Mouse (Mus musculus): Measurements from ENCODE around the gene Btbd18. TPM values are rescaled to one million over a fixed set of nuclear protein-coding genes. Genes with fewer than 3 reads are reported as not detected.

Btbd18 gene
- polyA plus RNA-seq (2015; fragmentation: Nextera tagmentation; extraction: Ambion mirVana): 0.26 and 0.44 TPM in 2 replicates

DNA sequence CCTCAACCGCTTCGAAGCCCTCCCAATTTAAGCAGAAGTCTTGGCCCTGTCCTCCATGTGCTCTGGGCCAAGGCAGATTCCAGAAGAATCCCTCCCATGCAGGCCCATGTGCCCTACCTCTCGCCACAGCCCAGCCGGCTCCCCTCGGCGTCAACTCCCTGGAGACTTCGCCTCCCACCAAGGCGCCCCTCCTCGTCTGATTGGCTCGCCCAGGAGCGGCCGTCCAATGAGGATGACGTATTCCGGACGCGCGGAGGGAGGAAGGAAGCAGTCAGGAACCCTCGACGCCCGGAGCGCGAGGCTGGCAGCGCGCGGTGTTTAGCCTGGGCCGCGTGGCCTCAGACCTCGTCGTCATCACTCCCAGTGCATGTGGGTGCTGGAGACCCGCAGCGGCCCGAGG is at the start of gene Btbd18:
Gene Btbd18, plus strand, starts transcription at position 274 of the 400 bp plus-strand sequence.
- H3K9me3 ChIP-seq (ENCODE audit: control insufficient read depth, low read length): no peaks in the 10 kb centered on the region
- no peak within 1 kb of the TSS for H3K4me2 ChIP-seq (ENCODE audit: low read length)
- WGBS: 94% methylated on average over 32 of the region's 32 CpGs

DNA sequence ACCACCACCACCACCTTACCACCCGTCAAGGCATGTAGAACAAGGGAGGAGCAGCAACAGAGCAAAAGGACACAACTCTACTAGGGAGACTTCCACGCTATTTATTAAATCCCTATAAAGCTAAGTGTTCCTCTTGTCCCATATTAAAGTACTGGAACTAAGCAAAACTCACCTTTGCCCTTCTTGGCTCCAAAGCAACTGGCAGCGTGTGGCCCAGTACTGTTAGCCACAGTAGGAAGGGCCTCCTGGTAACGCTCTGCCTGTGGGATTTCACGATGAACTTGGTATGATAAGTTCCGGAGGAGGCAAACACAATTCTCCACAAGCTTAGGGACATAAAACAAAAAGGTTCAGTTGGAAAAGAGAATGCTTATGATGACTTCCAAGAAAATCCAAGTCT is 46.1 kb upstream of the Btbd18 start:
- ATAC-seq: no peak
- Histone ChIP-seq H3K9me3 (ENCODE audit: control insufficient read depth, low read length) (no peaks in the 10 kb centered on the region), H3K36me3 (ENCODE audit: control insufficient read depth, insufficient read depth, low read length) (peaks cover 56% of the 10 kb centered on the region), H3K27ac (ENCODE audit: low read depth, low read length) (no peak overlapping the region), H3K4me3 (ENCODE audit: low read length) (no peak overlapping the region), H3K9ac (ENCODE audit: low read depth, low read length) (no peak overlapping the region), H3K4me2 (ENCODE audit: low read length) (no peak overlapping the region), H3K27me3 (replicated peaks; ENCODE audit: control insufficient read depth, insufficient read depth, low read length) (no peaks in the 10 kb centered on the region), H3K4me1 (ENCODE audit: control insufficient read depth, insufficient read depth, low read depth, low read length) (no peaks in the 10 kb centered on the region)
- WGBS: 95% methylated on average over 6 of the region's 6 CpGs

More for the DNA sequence above, at the start of gene Btbd18:
- ATAC-seq: no peak
- no peaks in the 10 kb centered on the region for H3K36me3 ChIP-seq (ENCODE audit: control insufficient read depth, insufficient read depth, low read length)
- H3K27ac ChIP-seq (ENCODE audit: low read depth, low read length): no peak within 1 kb of the TSS
- no peaks in the 10 kb centered on the region for H3K4me1 ChIP-seq (ENCODE audit: control insufficient read depth, insufficient read depth, low read depth, low read length)
- H3K9ac ChIP-seq (ENCODE audit: low read depth, low read length): no peak within 1 kb of the TSS
- H3K4me3 ChIP-seq (ENCODE audit: low read length): no peak within 1 kb of the TSS
- H3K27me3 ChIP-seq (replicated peaks; ENCODE audit: control insufficient read depth, insufficient read depth, low read length): no peaks in the 10 kb centered on the region

DNA sequence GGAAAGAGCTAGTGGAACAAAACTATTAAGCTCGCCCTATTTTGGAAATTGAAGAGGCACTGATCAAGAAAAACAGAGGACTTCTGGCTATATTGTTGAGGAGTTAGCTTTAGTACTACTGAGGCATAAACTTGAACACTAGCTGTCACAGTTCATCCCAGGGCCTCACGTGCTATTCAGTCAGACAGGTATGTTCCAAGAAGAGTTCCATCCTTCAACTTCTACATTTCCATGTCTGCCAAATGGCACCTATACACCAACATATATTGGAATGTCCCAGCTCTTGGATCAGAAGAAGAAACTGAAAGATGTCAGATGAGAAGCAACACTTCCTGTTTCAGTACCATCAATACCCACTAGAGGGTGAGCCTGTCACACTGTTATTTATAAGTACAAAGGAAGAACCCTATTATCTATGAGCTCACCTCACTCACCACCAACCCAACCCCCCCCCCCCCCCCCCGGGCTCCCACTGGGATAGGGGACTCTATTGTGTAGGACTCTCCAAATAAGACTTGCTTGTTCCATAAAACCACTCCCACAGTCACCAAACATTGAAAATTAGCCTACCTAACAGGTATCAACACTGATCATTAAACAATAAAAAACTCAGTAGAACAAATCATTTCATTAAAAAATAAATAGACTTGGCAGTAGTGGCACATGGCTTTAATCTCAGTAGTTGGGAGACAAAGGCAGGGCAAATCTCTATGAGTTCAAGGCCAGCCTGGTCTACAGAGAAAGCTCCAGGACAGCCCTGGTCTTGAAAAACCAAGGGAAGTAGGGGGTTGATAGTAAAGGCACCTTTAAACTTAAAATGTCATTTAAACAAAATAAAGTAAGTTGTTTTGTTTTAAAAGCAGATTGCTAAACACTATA is 41.0 kb upstream of the Btbd18 start:
- no peak overlapping the region for H3K4me2 ChIP-seq (ENCODE audit: low read length)
- no peaks in the 10 kb centered on the region for H3K27me3 ChIP-seq (replicated peaks; ENCODE audit: control insufficient read depth, insufficient read depth, low read length)
- peak; percentile 72 for ATAC-seq
- H3K9ac ChIP-seq (ENCODE audit: low read depth, low read length): no peak overlapping the region
- 66% methylated on average over 3 of the region's 3 CpGs for WGBS
- H3K9me3 ChIP-seq (ENCODE audit: control insufficient read depth, low read length): no peaks in the 10 kb centered on the region
- H3K4me1 ChIP-seq (ENCODE audit: control insufficient read depth, insufficient read depth, low read depth, low read length): no peaks in the 10 kb centered on the region
- peaks cover 41% of the 10 kb centered on the region for H3K36me3 ChIP-seq (ENCODE audit: control insufficient read depth, insufficient read depth, low read length)
- H3K4me3 ChIP-seq (ENCODE audit: low read length): no peak overlapping the region
- H3K27ac ChIP-seq (ENCODE audit: low read depth, low read length): no peak overlapping the region

DNA sequence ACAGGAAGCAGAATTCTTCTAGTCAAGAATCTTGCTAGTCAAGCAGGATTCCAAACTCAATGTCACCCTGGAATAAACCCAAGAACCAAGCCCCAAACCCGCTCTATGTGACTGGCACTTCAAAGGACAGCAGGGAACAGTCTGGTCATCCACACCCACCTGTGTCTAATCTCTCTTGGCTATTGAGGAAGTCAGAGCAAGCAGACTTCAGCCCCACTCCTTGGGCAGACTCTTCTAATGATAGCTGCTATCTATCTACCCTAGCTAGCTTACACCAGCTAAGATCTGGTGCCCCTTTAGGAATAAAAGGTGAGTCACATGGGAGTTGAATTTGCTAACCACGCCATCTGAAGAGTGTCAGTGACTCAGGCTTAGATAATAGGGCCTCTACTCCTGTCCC is 40.0 kb upstream of the Btbd18 start:
- Histone ChIP-seq H3K9ac (ENCODE audit: low read depth, low read length) (no peak overlapping the region), H3K27me3 (replicated peaks; ENCODE audit: control insufficient read depth, insufficient read depth, low read length) (no peaks in the 10 kb centered on the region), H3K4me2 (ENCODE audit: low read length) (no peak overlapping the region), H3K9me3 (ENCODE audit: control insufficient read depth, low read length) (no peaks in the 10 kb centered on the region), H3K27ac (ENCODE audit: low read depth, low read length) (no peak overlapping the region), H3K36me3 (ENCODE audit: control insufficient read depth, insufficient read depth, low read length) (peaks cover 32% of the 10 kb centered on the region), H3K4me1 (ENCODE audit: control insufficient read depth, insufficient read depth, low read depth, low read length) (no peaks in the 10 kb centered on the region), H3K4me3 (ENCODE audit: low read length) (no peak overlapping the region)
- WGBS: 77% methylated on average over 2 of the region's 2 CpGs
- ATAC-seq: no peak

DNA sequence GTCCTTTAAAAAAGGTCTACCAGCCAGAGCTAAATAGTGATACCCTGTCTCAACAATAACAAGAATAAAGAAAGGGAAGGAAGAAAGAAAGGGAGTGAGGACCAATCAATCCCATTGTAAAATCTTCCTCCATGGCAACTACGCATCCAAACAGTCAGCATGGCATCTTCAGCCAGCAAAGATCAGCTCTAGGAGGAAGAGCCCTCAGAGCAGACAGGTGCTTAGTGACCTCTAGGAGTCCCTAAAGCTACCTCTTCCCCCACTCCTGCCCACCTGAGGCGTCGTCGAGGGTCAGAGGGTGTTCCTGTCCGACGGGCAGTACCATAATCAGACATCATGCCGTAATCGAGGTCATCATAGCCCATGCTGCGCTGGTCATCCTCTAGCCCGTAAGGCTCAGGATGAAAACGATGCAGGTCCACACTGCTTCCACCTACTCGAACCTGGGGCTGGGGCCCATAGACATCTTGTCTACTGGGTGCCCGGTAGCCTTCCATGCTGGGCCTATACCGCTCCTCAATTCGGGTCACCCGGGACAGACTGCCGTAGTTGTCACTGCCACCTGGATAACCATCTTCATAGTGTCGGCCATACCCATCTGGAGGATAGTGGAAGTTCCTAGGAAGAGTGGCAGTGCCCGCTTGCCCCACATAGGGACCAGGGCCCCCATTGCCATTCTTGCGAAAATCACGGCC is 39.1 kb upstream of the Btbd18 start:
- no peaks in the 10 kb centered on the region for H3K9me3 ChIP-seq (ENCODE audit: control insufficient read depth, low read length)
- no peaks in the 10 kb centered on the region for H3K27me3 ChIP-seq (replicated peaks; ENCODE audit: control insufficient read depth, insufficient read depth, low read length)
- no peaks in the 10 kb centered on the region for H3K4me1 ChIP-seq (ENCODE audit: control insufficient read depth, insufficient read depth, low read depth, low read length)
- WGBS: 96% methylated on average over 21 of the region's 21 CpGs
- no peak overlapping the region for H3K4me3 ChIP-seq (ENCODE audit: low read length)
- ATAC-seq: no peak
- peaks cover 31% of the 10 kb centered on the region for H3K36me3 ChIP-seq (ENCODE audit: control insufficient read depth, insufficient read depth, low read length)
- no peak overlapping the region for H3K9ac ChIP-seq (ENCODE audit: low read depth, low read length)
- no peak overlapping the region for H3K4me2 ChIP-seq (ENCODE audit: low read length)
- no peak overlapping the region for H3K27ac ChIP-seq (ENCODE audit: low read depth, low read length)

DNA sequence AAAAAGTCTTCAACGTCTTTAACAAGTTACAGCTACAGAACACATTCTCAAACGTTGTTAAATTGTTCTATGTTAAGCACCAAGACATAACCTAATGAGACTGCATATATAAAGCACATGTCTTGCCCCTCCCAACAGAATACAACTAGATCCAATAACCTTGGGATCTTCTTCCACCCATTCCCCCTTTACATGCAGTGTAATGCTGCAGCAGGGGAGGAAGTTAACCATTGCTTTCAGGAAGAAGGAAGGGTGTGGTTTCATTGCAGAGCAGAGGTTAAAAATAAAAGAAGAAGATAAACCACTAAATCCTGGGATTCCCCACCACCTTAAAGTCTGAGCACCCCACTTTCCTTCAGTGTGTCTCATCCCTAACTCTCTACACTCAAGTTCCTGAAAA is 36.2 kb upstream of the Btbd18 start:
- 91% methylated on average over 2 of the region's 2 CpGs for WGBS
- peaks cover 22% of the 10 kb centered on the region for H3K36me3 ChIP-seq (ENCODE audit: control insufficient read depth, insufficient read depth, low read length)

DNA sequence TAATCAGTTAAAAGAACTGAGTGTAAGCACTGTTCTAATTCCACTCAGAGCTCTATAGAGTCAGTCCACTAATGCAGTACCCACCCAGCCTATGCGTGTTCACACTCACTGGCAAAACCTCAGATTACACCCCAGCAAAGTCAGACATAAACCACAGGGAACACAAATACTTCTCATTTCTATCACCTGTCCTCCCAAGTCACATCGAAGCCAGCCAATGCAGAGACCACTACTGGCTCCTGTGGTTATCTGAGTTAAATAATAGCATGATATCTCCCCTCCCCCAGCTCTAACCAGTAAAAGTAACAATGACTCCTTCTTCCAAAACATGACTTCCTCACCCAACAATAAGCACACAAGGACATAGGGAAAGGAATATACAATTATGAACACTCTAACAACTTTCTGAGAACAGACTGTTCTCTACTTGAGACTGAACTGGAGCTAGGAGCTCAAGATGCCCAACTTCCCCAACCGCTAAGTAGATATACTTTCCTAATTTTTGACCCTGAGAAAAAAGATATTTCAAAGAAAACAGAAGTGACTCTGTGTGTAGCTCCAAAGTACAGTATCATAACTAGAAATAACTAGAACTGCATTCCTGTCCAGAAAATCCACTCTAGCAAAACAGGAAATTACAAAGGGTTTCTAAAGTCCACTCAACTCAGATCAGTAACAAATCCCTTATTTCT is 35.3 kb upstream of the Btbd18 start:
- no peaks in the 10 kb centered on the region for H3K27me3 ChIP-seq (replicated peaks; ENCODE audit: control insufficient read depth, insufficient read depth, low read length)
- H3K9me3 ChIP-seq (ENCODE audit: control insufficient read depth, low read length): no peaks in the 10 kb centered on the region
- H3K4me3 ChIP-seq (ENCODE audit: low read length): no peak overlapping the region
- H3K9ac ChIP-seq (ENCODE audit: low read depth, low read length): no peak overlapping the region
- no peak overlapping the region for H3K27ac ChIP-seq (ENCODE audit: low read depth, low read length)
- WGBS: 92% methylated on average over 3 of the region's 3 CpGs
- peaks cover 22% of the 10 kb centered on the region for H3K36me3 ChIP-seq (ENCODE audit: control insufficient read depth, insufficient read depth, low read length)
- H3K4me1 ChIP-seq (ENCODE audit: control insufficient read depth, insufficient read depth, low read depth, low read length): no peaks in the 10 kb centered on the region
- no peak for ATAC-seq
- H3K4me2 ChIP-seq (ENCODE audit: low read length): no peak overlapping the region

More for the DNA sequence above, 36.2 kb upstream of the Btbd18 start:
- Histone ChIP-seq H3K4me1 (ENCODE audit: control insufficient read depth, insufficient read depth, low read depth, low read length) (no peaks in the 10 kb centered on the region), H3K27ac (ENCODE audit: low read depth, low read length) (no peak overlapping the region), H3K4me2 (ENCODE audit: low read length) (no peak overlapping the region), H3K9ac (ENCODE audit: low read depth, low read length) (no peak overlapping the region), H3K27me3 (replicated peaks; ENCODE audit: control insufficient read depth, insufficient read depth, low read length) (no peaks in the 10 kb centered on the region), H3K4me3 (ENCODE audit: low read length) (no peak overlapping the region), H3K9me3 (ENCODE audit: control insufficient read depth, low read length) (no peaks in the 10 kb centered on the region)
- ATAC-seq: no peak

DNA sequence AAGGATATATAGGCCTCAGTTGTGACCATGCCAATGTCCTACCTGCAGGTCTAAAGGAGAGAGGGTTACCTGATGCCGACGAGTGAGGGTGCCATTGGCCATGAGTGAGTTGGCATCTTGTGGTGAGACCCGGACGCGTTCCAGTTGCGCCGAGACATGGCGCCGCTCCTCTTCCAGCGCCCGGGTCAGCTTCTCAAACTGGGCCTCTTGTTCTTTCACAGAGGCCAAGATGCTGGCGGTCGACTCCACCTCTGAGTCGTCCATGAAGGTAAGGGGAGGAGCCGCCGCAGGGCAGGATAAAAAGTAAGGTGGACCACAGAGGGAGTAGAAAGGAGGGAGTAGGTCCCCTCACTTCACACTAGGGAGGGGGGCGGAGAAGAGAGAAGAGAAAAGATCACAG is 34.7 kb upstream of the Btbd18 start:
- Histone ChIP-seq H3K9ac (ENCODE audit: low read depth, low read length) (no peak overlapping the region), H3K4me2 (ENCODE audit: low read length) (no peak overlapping the region), H3K9me3 (ENCODE audit: control insufficient read depth, low read length) (no peaks in the 10 kb centered on the region), H3K27me3 (replicated peaks; ENCODE audit: control insufficient read depth, insufficient read depth, low read length) (no peaks in the 10 kb centered on the region), H3K27ac (ENCODE audit: low read depth, low read length) (no peak overlapping the region), H3K4me1 (ENCODE audit: control insufficient read depth, insufficient read depth, low read depth, low read length) (no peaks in the 10 kb centered on the region), H3K4me3 (ENCODE audit: low read length) (no peak overlapping the region), H3K36me3 (ENCODE audit: control insufficient read depth, insufficient read depth, low read length) (peaks cover 20% of the 10 kb centered on the region)
- 95% methylated on average over 17 of the region's 17 CpGs for WGBS
- no peak for ATAC-seq

Measured in hindbrain, embryonic 16.5 days (tissue).